Mouse (Mus musculus) G1E (cell line): Measurements from ENCODE around the gene Rasl10b.

Experiments used
- CTCF ChIP-seq: IDR thresholded peaks from 2 replicates; pipeline ENCODE4 v1.5.1; 2012; ENCODE audit warnings: low read depth, low read length, inconsistent platforms, mixed read lengths
- GATA1 ChIP-seq: IDR thresholded peaks from 2 replicates; pipeline ENCODE4 v1.6.1; 2012; ENCODE audit warnings: borderline replicate concordance, low read length, inconsistent platforms, mixed read lengths
- GATA2 ChIP-seq: IDR thresholded peaks from 2 replicates; pipeline ENCODE4 v1.6.1; 2012; ENCODE audit warnings: low read depth, low read length, inconsistent platforms, borderline replicate concordance
- POLR2AphosphoS5 ChIP-seq: IDR thresholded peaks from 2 replicates; pipeline ENCODE4 v1.6.1; 2012; ENCODE audit warnings: low read depth, low read length, inconsistent platforms; ENCODE audit not compliant: insufficient replicate concordance

DNA sequence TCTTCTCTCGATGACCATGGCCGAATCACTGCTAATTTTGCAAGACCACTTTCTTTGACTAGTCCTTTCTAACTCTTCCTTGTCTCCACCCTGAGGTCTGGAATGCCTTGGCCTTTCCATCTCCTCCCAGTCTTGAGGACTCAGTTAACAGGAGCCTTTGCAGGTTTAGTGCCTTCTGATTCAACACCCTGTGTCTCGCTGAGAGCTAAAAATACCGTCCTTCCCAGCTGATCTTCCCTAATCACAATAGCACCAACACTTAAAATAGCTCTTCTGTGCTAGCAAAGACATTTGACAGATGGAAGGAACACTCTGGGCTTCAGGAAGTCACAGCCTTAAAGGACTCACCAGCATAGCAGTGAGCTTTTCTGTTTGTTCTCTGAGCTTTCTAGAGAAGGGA is 15.9 kb upstream of the Rasl10b start:
- no peak for TF ChIP-seq CTCF
- TF ChIP-seq GATA2 = no peak
- no peak for TF ChIP-seq GATA1
- TF ChIP-seq POLR2AphosphoS5 = no peak
